Mouse (Mus musculus): ENCODE data around the gene Hspd1.
A peak's percentile ranks its signal among the peaks of the same experiment; 100 is the strongest.
"Not testable (repeated sequence)": the region's sequence is repeated elsewhere in the genome, so short reads cannot be mapped to it uniquely, and the experiment has no call there.

Gene Hspd1

DNA sequence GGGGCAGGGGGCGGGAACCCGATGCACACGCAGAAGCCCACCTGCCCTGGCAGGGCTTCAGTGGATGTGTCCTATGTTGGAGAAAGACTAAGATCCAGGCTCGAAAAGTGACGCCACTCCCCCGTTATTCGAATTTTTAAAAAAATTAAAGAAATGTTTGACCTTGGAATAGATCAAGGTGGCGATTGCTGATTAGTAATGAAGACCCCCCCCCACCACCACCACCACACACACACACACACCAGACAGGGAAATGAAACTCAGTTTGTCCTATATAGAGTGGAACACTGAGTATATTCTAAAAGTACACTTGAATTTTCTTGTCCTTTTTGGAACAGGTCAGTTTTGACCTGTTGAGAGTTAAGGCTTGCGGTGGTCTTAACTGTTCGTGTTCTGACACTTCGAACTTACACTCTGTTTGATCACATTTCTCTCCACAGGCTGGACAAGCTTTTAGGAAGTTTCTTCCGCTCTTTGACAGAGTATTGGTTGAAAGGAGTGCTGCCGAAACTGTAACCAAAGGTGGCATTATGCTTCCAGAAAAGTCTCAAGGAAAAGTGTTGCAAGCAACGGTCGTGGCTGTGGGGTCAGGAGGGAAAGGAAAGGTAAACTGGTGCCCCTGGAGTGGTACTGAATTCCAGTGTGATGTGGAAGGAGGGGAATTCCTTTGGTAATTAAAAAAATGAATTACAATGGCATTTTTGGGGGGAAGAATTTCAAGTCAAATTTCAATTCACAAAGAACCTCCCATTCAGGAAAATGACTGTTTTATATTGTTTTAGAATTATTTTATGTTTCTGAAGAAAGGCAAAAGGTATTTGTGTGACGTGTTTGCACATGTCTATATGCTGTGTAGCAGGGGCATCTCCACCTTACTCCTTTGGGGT is 811 bp upstream of the Hspd1 start:
- peak in 1 of 2 experiments; percentile 70 for DNase-seq (ENCODE audit: inconsistent age in 2 of 2, low spot score in 1 of 2)

DNA sequence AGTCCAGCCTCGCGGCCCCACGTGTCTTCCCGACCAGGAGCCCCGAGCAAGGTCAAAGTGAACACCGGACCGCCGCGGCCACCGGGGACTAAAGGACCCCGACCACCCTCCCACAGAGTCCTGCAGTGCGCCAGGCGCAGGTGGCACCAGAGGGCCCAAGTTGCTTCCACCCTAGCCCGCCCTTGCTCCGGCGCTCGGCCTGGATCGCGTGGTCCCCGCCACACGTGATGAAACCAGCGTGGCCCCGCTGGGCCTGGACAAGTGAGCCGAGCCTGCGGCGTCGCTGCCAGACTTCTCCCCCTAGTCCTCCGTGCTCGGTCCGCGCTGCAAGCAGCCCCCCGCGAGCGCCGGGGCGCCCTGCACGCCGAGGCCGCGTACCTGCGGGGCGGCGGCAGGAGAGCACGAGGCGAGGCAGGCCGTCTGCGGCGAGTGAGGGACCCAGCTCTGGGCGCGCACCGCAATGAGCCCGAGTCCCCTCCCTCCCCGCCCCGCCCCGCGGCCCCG is 590 bp downstream of the Hspd1 start:
- peak; percentile 85 to 93 for DNase-seq (ENCODE audit: inconsistent age in 2 of 2, low spot score in 1 of 2)

DNA sequence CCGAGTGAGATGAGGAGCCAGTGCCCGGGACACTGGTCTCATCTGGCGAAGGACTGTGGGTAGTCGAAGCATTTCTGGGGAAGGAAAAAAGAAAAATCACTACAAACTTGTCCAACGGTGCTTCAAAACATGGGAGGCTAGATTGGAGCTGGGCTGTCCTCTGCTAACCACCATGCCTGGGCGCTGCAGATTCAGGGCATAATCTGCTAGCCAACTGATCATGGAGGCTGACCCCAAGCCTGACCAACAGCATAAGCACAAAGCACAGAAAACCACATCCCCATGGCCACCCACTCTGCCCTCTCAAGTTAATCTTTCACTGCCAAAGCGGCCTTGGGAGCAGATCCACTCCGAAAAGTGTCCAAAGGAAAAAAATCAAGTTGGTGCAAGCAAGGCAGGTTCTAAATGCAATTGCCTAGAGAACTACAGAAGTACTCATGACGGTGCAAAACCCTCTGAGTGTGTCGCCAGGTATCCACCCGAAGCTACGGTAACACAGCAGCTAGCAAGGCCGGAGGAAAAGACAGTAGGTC is 1.1 kb downstream of the Hspd1 start:
- DNase-seq (ENCODE audit: inconsistent age in 2 of 2, low spot score in 1 of 2) = no peak

DNA sequence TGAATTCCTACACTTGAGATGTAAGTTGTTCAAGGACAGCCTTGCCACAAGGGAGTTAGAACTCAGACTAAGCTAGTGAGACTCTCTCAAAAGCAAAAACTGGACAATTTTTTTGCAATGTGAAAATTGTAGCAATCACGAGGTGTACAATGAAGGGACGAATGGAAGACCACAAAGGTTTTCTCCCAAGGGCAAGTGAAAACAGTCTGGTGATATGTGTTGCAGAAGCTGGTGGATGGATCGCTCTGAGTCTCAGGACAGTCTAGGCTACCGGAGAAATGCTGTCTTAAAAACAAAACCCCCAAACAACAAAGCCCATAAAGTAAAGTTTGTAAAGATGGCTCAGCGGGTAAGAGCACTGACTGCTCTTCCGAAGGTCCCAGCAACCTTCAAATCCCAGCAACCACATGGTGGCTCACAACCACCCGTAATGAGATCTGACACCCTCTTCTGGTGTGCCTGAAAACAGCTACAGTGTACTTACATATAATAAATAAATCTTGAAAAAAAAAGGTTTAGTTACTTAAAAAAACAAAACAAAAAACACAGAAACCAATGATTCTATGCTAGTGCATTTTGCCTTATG is 2.2 kb downstream of the Hspd1 start:
- peak; percentile 25 to 74 for DNase-seq (ENCODE audit: inconsistent age in 2 of 2, low spot score in 1 of 2)

DNA sequence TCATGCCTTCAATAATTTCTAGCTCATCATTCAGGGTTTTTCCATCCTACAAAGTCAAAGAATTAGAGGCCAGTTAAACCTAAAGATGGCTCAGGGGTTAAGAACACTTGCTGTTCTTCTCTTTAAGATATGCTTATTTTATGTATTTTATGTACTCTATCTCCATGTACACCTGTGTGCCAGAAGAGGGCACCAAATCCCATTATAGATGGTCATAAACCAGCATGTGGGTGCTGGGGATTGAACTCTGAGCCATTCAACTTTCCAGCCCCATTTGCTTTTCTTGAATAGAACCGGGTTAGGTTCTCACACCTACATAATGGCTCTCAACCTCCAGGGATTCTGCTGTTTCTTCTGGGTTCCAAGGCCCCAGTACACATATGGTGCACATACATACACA is 5.9 kb downstream of the Hspd1 start:
- peak in 1 of 2 experiments; percentile 63 for DNase-seq (ENCODE audit: inconsistent age in 2 of 2, low spot score in 1 of 2)

DNA sequence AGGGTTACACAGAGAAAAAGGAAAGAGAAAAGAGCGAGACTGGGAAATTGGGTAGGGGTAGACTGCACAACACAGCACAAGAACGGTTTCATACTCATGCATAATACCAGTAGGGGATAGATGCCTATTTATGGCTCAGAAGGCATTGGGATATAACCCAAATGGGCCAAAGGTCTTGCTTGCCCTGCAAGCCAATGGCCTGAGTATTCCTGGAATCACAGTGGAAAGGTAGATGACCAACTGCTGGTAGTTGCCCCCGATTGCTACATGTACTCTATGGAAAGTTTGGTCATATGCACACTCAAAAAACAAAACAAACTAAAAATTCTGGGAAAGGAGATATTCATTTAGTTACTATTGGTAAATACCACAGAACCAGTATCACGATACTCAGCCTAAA is 8.4 kb downstream of the Hspd1 start:
- peak in 1 of 2 experiments; percentile 47 for DNase-seq (ENCODE audit: inconsistent age in 2 of 2, low spot score in 1 of 2)

DNA sequence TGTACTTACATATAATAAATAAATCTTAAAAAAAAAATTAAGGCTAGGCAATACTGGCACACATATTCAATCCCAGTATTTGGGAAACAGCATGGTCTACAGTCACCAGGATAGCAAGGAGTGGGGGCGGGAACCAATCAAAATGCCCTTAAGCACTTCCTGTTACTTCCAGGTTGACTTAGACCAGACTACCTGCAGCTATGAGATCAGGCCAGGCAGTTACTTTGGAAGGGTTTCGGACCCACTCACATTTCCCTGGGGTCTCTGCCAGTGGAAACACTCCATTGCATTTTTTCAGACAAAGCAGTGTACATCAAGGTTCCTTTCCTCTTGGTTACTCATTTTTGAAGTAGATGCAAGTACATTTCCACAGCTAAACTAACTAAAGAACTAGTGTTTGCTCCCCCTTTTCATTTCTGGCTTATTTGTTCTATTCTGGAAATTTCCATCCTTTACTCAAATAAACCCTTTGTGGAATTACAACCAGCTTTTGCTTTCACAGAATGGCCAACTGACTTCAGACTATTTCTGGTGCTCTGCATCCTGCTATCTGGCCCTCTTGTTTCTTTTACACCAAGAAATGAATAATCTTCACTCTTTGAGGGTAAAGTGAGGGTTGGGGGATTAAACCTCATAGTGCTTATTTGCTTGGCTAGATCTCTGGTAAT is 11.1 kb downstream of the Hspd1 start:
- peak; percentile 33 to 79 for DNase-seq (ENCODE audit: inconsistent age in 2 of 2, low spot score in 1 of 2)

DNA sequence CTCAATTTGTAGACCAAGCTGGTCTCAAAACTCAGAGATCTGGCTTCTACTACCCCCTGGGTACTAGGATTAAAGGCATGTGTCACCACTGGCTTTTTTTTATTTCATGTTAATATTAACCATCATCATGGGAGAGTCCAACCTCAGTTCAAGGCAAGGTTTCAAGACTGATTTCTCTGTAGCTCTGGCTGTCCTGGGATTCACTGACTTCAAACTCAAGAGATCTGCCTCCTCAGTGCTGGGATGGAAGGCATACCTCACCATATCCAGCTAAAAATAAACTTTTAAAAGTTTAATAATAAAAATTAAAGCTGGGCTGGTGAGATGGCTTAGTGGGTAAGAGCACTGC is 11.7 kb downstream of the Hspd1 start:
- DNase-seq (ENCODE audit: inconsistent age in 2 of 2, low spot score in 1 of 2) = peak in 1 of 2 experiments; percentile 47

DNA sequence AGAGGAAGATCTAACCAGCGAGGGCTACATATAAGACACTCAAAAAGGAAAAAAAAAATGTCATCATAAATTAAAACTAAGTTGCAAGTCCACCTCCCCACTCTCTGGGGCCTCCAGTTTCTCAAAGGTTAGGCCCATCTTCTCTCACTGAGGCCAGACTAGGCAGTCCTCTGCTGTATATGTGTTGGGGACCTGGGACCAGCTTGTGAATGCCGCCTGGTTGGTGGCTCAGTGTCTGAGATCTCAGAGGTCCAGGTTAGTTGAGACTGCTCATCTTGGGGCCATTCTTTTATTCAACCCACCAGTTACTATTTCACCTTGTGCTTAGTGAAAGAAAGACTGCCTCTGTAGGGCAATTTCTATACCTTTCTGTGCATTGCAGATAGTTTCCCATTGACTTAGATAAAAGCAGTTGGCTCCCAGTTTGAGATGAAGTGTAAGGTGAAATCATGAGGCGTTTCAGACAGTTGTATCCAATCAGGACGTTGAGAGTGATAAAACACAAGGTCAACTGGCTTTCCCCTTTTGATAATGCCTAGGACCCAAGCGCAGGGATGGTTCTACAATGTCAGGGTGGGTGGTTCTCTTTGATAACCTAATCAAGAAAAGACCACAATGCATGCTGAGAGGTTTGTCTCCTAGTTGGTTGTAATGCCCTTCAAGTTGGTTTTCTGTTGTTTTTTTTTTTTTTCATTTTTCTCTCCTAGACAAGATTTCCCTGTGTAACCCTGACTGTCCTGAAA is 12.2 kb downstream of the Hspd1 start:
- peak in 1 of 2 experiments; percentile 62 for DNase-seq (ENCODE audit: inconsistent age in 2 of 2, low spot score in 1 of 2)

DNA sequence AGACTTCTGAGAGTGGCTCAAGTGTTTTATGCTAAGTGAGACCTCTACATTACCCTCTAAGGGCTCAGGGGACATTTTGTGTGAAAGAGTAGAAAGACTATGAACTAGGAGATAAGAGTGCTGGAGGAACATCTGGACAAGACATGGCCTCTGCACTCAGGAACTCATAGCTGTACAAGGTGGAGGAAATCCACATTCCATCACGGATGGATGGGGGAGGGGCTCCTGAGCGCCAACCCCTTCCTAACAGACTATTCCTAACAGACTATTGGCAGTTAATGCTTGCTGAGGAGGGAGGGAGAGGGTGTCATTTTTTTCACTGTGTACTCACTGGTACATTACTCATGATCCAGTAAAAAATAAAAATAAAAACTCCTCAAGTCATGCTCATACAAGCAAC is 13.3 kb downstream of the Hspd1 start:
- DNase-seq (ENCODE audit: inconsistent age in 2 of 2, low spot score in 1 of 2) = peak in 1 of 2 experiments; percentile 47

DNA sequence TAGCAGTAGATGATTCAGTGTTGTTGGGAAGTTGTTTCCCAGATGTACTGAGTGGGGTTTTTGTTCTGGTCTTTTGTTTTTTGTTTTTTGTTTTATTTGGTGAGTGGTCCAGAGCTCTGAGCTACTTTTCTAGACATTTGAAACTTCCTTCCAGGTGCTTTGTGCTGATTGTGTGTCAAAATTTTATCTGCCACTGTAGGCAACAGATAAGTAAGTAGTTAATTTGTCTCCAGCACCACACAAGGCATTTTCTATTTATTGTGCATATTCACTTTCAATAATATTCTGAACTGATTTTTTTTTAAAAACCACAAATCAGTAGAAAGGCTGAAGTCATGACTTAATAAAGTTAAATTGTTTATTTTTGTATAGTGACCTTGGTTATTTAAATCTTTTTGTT is 15.7 kb downstream of the Hspd1 start:
- not testable (repeated sequence) for DNase-seq (ENCODE audit: inconsistent age in 2 of 2, low spot score in 1 of 2)

DNA sequence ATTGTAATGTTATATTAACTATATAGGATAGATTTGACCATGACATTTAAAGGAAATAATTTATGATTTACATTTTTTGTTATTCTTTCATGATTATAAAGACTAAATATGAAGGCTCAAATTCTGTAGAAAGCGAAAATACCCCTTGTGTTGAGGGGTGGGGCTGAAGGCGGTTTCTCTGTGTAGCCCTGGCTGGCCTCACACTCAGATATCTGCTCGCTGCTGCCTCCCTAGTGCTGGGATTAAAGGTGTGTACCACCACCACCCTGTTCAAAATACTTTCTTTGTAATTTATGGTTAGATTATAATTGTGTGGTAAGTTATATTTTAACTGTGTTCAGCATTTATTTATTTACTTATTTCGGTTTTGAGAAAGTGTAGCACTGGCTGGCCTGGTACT is 26.3 kb downstream of the Hspd1 start:
- DNase-seq (ENCODE audit: inconsistent age in 2 of 2, low spot score in 1 of 2) = no peak

DNA sequence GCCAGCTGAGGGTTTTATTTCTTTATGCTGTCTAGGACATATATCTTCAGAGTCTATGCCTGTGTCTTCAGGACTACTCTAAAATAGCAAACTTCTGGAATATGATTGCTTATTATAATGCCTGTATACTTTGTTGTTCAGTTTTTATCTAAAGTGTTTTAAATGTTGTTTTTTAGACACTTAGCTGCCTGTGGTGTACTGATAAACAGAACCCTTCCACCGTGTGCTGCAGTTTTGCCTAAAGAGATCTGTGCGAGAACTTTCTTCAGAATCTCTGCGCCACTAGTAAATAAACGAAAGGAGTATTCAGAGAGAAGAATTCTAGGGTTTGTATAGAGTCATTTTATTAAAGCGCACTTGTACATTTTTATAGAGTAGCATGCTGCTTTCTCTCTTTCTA is 26.9 kb downstream of the Hspd1 start:
- no peak for DNase-seq (ENCODE audit: inconsistent age in 2 of 2, low spot score in 1 of 2)

DNA sequence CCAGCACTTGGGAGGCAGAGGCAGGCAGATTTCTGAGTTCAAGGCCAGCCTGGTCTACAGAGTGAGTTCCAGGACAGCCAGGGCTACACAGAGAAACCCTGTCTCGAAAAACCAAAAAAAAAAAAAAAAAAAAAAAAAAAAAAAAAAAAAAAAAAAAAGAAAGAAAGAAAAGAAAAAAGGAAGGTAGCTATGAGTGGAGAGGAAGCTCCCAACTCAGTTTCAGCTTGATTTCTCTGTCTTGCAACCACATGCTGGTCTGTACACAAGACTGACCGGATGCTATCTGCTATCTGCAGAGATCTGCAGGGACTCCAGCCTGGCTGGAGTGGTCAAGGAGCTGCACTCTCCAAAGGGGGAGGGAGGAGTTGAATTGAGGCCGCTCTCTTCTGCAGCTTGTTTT is 29.7 kb downstream of the Hspd1 start:
- not testable (repeated sequence) for DNase-seq (ENCODE audit: inconsistent age in 2 of 2, low spot score in 1 of 2)

DNA sequence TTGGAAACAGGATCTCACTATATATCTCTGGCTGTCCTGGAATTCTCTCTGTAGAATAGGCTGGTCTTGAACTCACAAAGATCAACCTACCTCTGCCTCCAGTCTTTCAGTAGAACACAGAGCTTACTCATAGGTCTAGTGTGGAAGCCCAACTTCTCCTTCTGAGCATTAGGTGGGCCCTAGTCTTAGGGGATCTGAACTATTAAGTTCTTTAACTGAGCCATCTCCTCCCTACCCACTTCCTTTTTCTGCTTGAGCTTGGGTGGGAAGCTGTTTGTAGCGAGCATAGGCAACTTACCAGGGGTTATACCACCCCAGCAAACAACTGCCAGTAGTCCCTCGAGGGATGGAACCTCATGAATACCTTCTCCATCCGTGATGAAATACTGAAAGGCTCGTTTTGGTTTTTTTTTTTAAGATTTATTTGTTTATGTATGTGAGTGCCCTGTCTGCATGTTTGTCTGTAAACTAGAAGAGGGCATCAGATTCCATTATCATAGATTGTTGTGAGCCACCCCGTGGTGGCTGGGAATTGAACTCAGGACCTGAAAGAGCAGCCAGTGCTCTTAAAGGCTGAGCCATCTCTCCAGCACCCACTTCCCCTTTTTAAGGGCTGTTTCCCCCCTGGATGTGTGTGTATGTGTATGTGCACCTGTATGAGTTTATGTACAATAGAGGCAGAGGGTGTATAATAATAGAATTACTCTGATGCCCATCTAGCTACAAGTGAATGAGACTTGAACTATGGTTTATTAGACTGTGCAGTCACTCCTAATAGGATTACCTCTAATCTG is 32.5 kb downstream of the Hspd1 start:
- peak in 1 of 2 experiments; percentile 31 for DNase-seq (ENCODE audit: inconsistent age in 2 of 2, low spot score in 1 of 2)

DNA sequence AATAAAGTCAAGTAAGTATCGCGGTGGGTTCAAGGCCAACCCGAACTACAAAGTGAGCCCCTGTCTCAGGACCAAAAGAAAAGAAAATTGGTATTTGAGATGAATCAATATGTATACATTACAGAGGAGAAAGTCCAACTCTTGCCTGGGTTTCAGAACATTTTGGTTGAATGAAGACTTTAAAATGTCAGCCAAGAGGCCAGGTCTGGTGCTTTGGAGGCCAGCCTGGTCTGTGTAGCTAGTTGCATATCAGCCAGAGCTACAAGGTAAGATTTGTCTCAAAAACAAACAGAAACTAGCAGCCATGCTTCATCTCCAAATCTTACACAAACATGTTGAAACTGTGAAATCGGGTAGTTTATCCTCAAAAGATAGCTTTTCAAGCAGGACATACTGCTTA is 34.4 kb downstream of the Hspd1 start:
- DNase-seq (ENCODE audit: inconsistent age in 2 of 2, low spot score in 1 of 2) = peak in 1 of 2 experiments; percentile 63

DNA sequence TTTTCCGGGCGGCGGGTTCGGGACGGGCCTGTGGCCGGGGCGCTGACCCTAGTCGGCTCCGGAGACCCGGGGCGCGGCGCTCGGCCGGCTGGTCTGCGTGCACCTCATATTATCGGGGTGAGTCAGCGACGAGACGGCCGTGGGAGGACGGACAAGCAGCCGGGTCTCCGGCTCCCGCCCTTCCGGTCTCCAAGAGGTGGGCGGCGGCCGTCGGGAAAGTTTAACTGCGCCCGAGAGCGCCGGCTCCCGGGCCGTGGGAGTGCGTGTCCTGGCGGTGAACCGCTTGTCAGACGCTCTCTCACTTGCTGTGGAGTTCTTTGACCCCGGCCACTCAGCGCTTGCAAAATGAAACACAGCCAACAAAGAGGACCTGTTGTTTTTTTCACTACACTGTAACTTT is 35.0 kb downstream of the Hspd1 start:
- peak in 1 of 2 experiments; percentile 92 for DNase-seq (ENCODE audit: inconsistent age in 2 of 2, low spot score in 1 of 2)

DNA sequence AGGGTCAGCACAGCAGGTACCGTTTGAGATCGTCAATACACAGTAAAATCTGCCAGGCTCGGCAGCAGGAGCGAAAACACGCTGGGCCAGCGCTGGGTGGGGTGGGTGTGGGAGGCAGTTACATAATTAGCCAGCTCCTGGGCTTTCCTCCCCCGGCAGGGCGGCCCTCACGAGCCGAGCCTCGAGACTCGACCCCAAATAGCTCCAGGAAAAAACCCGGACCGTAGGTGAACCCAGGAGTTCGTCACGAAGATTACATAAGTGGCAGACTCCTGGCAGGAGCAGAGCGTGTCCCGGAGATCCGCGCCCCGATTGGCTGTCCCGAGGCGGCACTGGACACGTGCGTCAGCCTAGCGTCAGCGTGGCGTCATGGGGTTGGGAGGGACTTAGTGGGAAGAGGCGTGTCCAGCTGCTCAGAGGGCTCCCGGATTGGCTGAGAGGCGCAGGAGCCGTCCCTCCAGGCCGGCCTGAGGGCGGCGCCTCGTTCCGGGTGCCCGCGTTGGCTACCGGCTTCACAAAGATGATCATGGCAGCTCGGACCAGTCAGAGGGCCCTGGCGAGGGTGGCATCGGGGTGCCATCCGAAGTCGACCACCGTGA is 35.6 kb downstream of the Hspd1 start, which contains the start of gene Coq10b:
Gene Coq10b, plus strand, starts transcription at position 416 of the 599 bp plus-strand sequence.
- DNase-seq (ENCODE audit: inconsistent age in 2 of 2, low spot score in 1 of 2) = peak; percentile 100

DNA sequence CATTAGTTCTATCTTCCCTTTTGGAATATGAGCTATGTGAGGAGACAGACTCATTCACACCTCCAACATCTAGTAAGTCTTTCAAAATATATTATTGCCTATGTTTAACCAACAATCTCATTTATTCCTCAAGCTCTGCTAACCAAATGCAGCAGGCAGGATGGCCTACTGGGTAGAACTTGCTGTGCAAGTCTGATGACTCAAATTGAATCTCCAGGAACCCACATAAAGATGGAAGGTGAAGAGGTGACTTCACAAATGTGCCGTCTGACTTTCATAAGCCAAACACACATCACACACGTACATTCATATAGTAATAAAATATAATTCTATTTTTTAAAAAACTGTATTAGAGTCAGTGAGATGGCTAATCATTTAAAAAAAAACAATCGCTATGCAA is 36.4 kb downstream of the Hspd1 start:
- peak in 1 of 2 experiments; percentile 44 for DNase-seq (ENCODE audit: inconsistent age in 2 of 2, low spot score in 1 of 2)

Measured in adrenal gland, adult (tissue).